Mouse (Mus musculus) activated CD4-positive, CD25-positive, alpha-beta regulatory T cell, adult 4 months (primary cell): ENCODE results near the gene Olfr1282. TPM values are rescaled to one million over a fixed set of nuclear protein-coding genes. Genes with fewer than 3 reads are reported as not detected.
"Not testable (repeated sequence)": the region's sequence is repeated elsewhere in the genome, so short reads cannot be mapped to it uniquely, and the experiment has no call there.

Source experiments
- ATAC-seq: one replicate; pipeline ENCODE4 v1.8.0; 2017
- polyA plus RNA-seq, 2 experiments: library from polyadenylated mRNA; unstranded; fragments of 100-300 nt; shearing (Covaris generic); gene quantifications; one replicate each; pipeline ENCODE4 v1.2.1; 2017

The Olfr1282 gene
- polyA plus RNA-seq = not detected

- no peak for ATAC-seq
Observed at GRCm38 (mm10) chr2:111335976-111336375, at the start of gene Olfr1282. Gene Olfr1282 (minus strand): TSS chr2:111336076.

GRCm38 (mm10) chr2:111375222-111375621 is 39.3 kb upstream of the Olfr1282 start, which contains the start of gene Olfr1284:
Gene Olfr1284 (plus strand): TSS chr2:111375522.
- no peak for ATAC-seq

- ATAC-seq = no peak
Observed at GRCm38 (mm10) chr2:111366490-111366889, 30.6 kb upstream of the Olfr1282 start, which contains the start of gene Olfr1283. Gene Olfr1283 (plus strand): TSS chr2:111366790.

GRCm38 (mm10) chr2:111333721-111334120 is 2.2 kb downstream of the Olfr1282 start:
- ATAC-seq = not testable (repeated sequence)

GRCm38 (mm10) chr2:111326220-111326619 is 9.7 kb downstream of the Olfr1282 start, which contains the start of gene Olfr1281:
Gene Olfr1281 (plus strand): TSS chr2:111326520.
- no peak for ATAC-seq

- no peak for ATAC-seq
Observed at GRCm38 (mm10) chr2:111313717-111314116, 22.2 kb downstream of the Olfr1282 start, which contains the start of gene Olfr1280. Gene Olfr1280 (plus strand): TSS chr2:111314017.

- no peak for ATAC-seq
Observed at GRCm38 (mm10) chr2:111300374-111300773, 35.5 kb downstream of the Olfr1282 start, which contains the start of gene Olfr1279. Gene Olfr1279 (plus strand): TSS chr2:111300635.

- no peak for ATAC-seq
Observed at GRCm38 (mm10) chr2:111298541-111298940, 37.3 kb downstream of the Olfr1282 start.

- no peak for ATAC-seq
Observed at GRCm38 (mm10) chr2:111289836-111290235, 46.0 kb downstream of the Olfr1282 start, which contains the start of gene Olfr1278. Gene Olfr1278 (plus strand): TSS chr2:111290136.

Other genes with a start within 250 kb of the Olfr1282 start
- not detected for gene Gm13941, start 230.1 kb downstream of the Olfr1282 start, polyA plus RNA-seq
- not detected for gene Gm15130, start 183.1 kb downstream of the Olfr1282 start, polyA plus RNA-seq
- not detected for gene 4930430A15Rik, start 106.5 kb downstream of the Olfr1282 start, polyA plus RNA-seq
- not detected for gene Olfr1275, start 100.8 kb downstream of the Olfr1282 start, polyA plus RNA-seq
- gene Olfr1276, start 81.6 kb downstream of the Olfr1282 start, polyA plus RNA-seq = not detected
- gene Olfr1277, start 62.0 kb downstream of the Olfr1282 start, polyA plus RNA-seq = not detected
- not detected for gene Olfr1278, start 45.9 kb downstream of the Olfr1282 start, polyA plus RNA-seq
- gene Olfr1279, start 35.4 kb downstream of the Olfr1282 start, polyA plus RNA-seq = not detected
- gene Olfr1280, start 22.1 kb downstream of the Olfr1282 start, polyA plus RNA-seq = not detected
- gene Olfr1281, start 9.6 kb downstream of the Olfr1282 start, polyA plus RNA-seq = not detected
- not detected for gene Olfr1283, start 30.7 kb upstream of the Olfr1282 start, polyA plus RNA-seq
- not detected for gene Olfr1284, start 39.4 kb upstream of the Olfr1282 start, polyA plus RNA-seq
- not detected for gene Olfr1286, start 87.0 kb upstream of the Olfr1282 start, polyA plus RNA-seq
- gene Olfr1287, start 113.1 kb upstream of the Olfr1282 start, polyA plus RNA-seq = not detected
- not detected for gene Olfr1288, start 138.0 kb upstream of the Olfr1282 start, polyA plus RNA-seq
- not detected for gene Olfr1289, start 144.7 kb upstream of the Olfr1282 start, polyA plus RNA-seq
- not detected for gene Olfr1290, start 157.8 kb upstream of the Olfr1282 start, polyA plus RNA-seq
- gene Olfr1291-ps1, start 161.1 kb upstream of the Olfr1282 start, polyA plus RNA-seq = under 1 TPM in 1 of 2 experiments, not detected in 1; 0.16 TPM
- under 1 TPM in 1 of 2 experiments, not detected in 1; 0.09 TPM for gene Olfr1293-ps, start 189.1 kb upstream of the Olfr1282 start, polyA plus RNA-seq
- gene Olfr1294, start 204.2 kb upstream of the Olfr1282 start, polyA plus RNA-seq = not detected
- not detected for gene Olfr1295, start 233.6 kb upstream of the Olfr1282 start, polyA plus RNA-seq